Mouse (Mus musculus) liver, adult 2 months (tissue): ENCODE results near the gene Map3k5.

Experiments used
- CTCF ChIP-seq: fragments of 200-500 bp; IDR thresholded peaks from 2 replicates; pipeline ENCODE4 v1.5.1; 2011; ENCODE audit warnings: low read depth, low read length, control low read depth
- POLR2A ChIP-seq: fragments of 200-500 bp; IDR thresholded peaks from 2 replicates; pipeline ENCODE4 v1.6.1; 2011; ENCODE audit warnings: low read length, control low read depth; ENCODE audit not compliant: insufficient read depth; ENCODE audit errors: extremely low read depth

DNA sequence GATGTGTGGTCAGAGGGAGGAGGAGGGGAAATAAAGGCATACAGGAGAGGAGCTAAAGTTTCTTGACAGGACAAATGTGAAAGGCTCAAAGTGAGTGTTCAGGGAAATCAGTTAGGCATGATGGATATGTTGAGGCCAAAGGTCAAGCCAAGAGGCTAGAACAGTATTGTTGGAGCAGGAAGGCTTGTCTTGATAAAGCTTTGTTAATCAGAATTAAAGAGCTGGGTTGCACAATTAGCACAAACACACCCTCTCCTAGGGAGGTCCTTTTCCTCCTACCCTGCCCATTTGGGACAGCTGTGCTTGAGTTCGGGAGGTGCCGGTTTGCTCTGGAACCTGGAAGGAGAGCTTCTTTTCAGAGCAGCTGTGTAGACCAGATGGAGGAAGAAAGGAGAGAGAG, 219.2 kb downstream of the Map3k5 start:
- TF ChIP-seq CTCF: no peak
- TF ChIP-seq POLR2A: no peak
